Mouse (Mus musculus): Measurements from ENCODE around the gene Zfp61.
A peak's percentile ranks its signal among the peaks of the same experiment; 100 is the strongest.
"Not testable (repeated sequence)": the region's sequence is repeated elsewhere in the genome, so short reads cannot be mapped to it uniquely, and the experiment has no call there.

Gene Zfp61

DNA sequence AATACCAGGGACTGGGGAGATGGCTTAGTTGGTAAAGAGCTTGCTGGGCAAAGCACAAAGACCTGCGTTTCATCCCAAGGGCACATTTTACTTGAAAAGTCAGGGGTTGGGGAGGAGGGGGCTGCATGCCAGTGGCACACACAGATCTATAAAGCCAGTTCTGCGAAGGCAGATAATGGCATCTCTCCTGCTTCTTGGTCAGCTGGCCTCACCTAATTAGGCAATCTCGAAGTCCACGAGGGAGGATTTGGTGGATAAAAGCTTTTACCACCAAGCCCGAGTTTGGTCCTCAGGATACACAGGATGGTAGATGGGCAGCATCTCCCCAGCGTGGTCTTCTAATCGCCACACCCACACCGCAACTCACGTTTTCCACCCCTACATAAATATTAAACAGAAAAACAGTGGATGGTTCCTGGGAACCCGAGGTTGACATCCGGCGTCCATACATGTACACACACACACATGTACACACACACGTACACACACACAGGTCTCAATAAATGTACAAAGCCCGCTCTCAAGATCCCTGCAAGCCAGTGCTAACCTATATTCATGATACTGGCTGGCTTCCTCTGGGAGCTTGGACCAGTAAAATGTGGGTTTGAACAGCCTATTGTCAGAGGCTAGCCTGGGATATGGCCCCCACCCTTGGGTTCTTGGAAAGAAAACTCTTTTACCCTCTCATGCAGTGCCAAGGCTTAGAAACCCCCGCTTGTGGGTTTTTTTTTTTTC, 3.5 kb downstream of the Zfp61 start:
- no peak for DNase-seq (ENCODE audit: low read depth, low spot score)

DNA sequence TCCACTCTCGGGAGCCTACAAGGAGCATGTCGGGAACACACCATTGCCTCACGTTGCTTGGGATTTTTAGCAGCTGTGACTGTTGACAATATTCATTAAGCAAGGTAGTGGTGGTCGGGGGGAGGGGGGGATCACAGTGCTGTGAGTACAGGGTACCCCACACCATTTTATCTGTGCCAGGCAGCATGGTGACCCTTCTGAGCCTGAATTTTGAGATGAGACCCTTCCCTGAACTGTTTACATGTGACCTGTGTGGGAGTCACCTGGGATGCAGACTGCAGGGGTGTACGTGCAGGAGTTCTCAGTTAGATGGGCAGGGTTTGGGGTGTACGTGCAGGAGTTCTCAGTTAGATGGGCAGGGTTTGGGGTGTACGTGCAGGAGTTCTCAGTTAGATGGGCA, 4.6 kb downstream of the Zfp61 start:
- DNase-seq (ENCODE audit: low read depth, low spot score), result no peak

DNA sequence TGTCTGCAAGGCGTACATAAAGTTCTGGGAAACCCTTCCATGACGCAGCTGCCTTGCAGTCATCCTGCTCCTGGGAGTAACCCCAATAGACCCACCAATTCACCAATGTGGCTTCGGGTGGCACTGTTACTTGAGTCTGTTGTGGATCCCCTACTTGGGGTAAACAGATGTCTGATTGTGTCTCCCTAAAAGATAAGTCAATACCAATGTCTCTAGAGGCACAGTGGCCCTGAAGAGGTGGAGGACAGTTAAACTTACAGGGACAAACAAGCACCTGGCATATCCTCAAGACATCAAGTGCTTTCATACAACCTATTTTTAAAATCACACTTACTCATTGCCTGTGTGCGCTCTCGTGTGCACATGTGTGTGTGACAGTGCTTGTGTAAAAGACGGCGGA, 5.7 kb downstream of the Zfp61 start:
- no peak for DNase-seq (ENCODE audit: low read depth, low spot score)

DNA sequence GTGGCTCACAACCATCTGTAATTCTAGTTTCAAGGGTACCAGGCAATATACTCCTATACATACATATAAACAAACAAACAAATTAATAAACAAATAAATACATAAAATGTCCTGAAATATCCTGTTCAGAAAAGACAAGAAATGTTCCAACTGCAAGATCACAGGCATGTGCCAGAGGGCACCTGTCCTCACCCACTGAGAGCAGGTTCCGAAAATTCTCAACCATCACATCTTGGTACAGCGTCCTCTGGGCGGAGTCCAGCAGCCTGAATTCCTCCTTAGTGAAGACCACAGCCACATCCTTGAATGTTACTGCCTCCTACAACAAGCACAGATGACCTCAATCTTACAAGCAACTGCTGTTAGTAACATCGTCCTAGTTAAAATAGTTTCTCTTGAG, 6.3 kb downstream of the Zfp61 start:
- no peak for DNase-seq (ENCODE audit: low read depth, low spot score)

DNA sequence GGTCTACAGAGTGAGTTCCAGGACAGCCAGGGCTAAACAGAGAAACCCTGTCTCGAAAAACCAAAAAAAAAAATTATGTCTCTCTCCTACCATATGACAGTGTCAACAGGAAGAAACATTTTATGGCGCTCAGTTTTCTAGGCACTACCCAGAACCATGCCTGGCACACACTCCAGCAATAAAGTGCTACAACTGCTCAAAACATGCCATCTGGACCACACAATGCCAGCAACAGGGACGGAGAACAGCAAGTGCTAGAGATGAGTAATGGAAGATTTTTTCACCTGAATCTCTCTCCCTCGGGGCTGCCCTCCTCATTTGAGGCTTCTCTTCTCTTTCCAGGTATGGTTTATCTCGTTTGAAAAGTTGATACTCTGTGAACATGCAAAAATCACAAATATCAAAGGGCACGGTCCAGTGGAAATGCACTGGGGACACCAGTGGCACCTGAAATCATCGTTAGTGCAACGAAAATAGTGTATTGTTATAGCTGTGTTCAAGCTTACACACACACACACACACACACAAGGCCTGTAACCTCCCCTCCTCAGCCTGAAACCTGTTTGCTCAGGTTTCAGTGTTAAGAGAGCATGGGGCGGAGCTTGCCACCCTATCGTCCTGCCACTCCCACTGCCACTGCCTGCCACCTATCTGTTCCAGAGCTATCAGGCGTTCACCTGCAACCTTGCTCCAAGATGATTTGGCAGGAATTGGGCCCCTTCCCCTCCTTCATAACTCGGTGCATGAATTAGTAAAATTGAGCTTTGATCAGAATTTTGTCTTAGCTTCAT, 7.8 kb downstream of the Zfp61 start:
- no peak for DNase-seq (ENCODE audit: low read depth, low spot score)

DNA sequence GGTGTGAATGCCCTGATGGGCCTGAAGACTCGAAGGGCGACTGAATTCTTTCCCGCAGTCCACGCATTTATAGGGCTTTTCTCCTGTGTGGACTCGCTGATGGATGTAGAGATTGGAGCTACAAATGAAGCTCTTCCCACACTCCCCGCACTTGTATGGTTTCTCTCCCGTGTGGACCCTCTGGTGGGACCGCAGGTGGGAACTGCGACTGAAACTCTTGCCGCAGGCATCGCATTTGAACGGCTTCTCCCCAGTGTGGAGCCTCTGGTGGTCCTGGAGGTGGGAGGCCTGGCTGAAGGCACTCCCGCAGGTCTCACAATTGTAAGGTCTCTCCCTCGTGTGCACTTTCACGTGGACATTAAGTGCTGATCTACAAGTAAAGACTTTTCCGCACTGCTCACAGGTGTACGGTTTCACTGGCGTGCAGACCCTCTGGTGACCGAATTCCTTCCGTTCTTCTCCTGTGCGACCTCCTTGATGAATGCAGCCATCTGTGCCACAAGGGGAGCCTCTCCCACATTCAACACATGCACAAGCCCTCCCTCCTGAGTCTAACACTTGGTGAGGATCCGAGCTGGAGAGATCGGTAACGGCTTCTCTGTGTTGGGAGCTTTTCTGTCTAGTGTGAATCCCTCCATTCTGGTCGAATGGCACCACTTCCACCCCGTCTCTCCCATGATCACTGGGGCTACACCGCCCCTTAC, 9.5 kb downstream of the Zfp61 start:
- no peak for DNase-seq (ENCODE audit: low read depth, low spot score)

DNA sequence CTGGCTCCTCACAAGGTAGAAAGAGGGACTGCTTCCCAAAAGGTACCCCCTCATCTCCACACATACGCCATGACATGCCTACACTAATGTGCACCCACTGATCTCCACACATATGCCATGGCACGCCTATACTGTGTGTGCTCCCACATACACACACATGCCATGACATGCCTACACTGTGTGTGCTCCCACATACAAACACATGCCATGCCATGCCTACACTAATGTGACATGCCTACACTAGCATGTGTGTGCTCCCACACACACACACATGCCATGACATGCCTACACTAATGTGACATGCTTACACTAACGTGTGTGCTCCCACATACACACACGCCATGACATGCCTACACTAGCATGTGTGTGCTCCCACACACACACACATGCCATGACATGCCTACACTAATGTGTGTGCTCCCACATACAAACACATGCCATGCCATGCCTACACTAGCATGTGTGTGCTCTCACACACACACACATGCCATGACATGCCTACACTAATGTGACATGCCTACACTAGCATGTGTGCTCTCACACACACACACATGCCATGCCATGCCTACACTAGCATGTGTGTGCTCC, 10.8 kb downstream of the Zfp61 start:
- no peak for DNase-seq (ENCODE audit: low read depth, low spot score)

DNA sequence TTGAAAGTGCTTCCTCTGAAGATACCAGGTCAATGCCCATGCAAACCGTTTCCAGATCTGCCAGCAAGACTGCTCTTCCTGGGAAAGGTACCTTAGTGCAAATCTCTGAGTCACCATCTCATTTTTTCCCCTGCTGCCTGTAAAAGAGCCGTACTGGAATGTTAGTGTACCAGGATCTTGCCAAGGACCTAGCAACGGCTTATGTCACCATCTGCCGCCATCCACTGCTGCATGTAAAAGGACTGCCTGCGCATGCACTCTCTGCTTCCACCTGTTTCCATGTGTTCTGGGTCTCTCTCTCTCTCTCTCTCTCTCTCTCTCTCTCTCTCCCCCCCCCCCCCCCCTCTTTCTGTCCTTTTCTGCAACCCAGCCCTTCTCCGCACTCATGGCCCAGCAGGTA, 12.5 kb downstream of the Zfp61 start:
- no peak for DNase-seq (ENCODE audit: low read depth, low spot score)

DNA sequence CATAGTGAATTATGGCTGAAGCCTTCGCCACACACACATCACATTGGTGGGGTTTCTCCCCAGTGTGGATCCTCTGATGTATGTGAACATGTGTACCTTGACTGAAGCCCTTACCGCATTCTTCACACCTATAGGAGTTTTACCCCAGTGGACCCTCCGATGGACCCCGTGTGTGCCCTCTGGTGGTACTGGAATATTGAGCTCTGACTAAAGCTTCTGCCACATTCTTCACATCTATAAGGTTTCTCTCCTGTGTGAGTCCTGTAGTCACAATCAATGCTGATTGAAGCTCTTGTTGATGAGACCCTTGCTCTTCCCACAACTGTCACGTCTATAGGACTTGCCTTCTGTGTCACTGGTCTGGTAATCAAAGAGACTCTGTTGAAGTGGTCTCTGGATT, 13.4 kb downstream of the Zfp61 start:
- no peak for DNase-seq (ENCODE audit: low read depth, low spot score)

DNA sequence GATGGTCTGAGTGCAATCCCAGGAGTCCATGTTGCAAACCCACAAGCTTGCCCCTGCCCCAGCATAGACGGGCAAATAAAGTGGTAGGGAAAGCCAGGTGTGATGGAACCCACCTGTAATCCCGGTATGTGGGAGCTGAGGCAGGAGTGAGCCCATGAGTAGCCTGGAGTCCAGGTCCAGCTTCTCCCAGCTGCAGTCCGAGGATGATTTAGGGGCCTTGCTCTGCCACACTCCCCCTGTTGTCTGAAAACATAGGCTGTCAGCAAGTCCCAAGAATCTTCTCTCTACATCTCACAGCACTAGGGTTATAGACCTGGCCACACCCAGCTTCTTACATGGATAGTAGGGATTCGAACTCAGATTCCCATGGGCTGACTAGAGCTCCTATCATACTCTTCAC, 14.1 kb downstream of the Zfp61 start:
- DNase-seq (ENCODE audit: low read depth, low spot score), result no peak

DNA sequence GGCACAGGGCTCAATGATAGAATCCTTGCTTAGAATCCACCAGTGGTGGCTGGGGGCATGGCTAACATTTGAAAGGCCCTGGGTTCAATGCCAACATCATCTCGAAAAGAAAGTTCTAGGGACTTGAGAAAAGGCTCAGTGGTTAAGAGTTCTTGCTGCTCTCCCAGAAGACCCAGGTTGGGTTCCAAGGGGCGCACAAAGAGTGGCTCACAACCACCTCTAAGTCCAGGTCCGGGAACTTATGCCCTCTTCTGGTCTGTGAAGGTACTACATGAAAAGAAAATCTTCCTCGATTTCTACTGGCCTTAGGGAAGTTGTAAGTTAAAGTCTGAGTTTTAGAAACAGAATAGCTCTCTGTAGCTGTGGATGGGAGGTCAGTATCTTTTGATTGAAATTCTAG, 14.9 kb downstream of the Zfp61 start:
- DNase-seq (ENCODE audit: low read depth, low spot score), result no peak

DNA sequence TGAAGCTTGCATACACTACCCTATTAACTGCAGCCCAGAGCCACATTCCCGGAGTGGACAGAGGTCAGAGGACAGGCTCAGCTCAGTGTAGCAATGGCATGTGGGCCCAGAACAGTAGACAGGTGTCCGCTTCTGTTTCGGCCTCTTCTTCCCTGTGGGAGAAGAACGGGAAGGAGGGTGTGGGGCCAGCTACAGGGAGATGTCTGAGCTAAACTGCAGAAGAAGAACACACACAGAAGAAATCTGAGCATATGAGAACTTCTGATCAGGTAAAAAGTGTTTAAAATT, 20.2 kb downstream of the Zfp61 start:
- no peak for DNase-seq (ENCODE audit: low read depth, low spot score)

DNA sequence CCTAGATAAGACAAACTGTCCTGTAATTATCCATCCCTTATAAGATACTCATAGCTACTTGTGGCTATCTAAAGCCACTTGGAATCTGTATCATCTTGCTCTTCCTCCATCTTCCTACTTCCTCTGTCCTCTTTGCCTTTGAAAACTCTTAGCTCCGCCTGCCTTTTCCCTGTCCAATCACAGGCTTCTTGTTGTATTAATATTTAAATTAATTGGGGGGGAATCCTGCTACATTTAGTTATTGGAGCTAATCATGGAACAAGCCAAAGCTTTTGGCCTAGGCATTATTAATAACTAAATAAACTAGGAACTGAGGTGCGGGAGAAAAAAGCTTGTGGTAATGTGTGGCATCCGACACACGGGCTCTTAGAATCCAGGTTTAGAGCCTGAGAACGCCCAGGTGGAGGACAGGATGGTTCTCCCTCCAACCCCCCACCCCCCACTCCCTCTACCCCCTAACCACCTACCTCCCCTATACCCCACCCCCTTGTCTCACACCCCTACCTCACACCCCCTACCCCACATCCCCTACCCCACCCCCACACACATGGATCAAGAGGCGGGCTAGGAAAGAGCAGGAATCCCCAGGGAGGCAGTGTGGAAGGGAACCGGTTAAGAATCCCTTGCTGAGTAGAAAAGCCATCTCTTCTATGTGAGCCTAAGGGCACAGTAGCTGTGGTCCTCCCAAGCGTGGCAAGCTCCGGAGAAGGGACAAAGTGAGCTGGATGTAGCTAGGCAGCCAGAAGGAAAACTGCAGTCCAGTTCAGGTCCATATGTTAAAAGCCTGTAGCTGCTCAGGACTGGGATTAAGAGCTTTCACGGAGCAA, 20.8 kb downstream of the Zfp61 start:
- DNase-seq (ENCODE audit: low read depth, low spot score), result no peak

DNA sequence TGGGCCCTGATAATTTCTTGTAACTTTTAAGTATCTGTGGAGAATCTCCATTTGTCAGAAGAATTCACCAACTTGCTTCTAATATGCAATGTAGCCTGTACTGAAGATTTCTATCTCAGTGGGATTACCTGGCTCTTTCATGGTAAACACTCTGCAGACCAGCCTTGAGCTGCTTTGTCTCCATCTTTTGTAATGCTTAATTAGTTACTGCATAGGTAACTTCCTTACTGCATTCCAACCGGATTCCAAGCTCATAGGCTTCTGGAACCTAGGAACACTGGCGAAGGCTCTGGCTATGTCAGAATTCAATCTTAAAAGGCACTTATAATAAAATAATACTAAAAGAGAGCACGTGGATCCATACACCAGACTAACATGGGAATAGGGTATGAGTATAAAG, 22.3 kb downstream of the Zfp61 start:
- DNase-seq (ENCODE audit: low read depth, low spot score), result not testable (repeated sequence)

DNA sequence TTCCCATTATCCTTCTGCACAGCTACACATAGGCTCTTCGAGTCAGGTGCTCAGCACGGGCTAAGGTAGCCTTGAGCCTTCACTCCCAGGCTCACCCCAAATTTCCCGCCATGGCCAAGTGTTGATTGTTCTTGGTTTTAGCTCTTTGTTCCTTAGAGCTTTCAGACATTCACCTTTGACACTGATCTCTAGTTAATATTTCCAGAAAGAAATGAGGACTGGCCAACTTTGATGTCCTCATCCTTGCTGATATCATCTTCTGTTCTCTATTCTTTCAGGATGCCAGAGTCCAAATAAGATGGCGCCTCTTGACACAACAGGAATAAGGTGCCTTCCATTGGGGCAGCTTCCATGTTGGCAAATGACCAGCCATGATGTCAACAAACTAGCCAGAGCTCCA, 26.6 kb downstream of the Zfp61 start:
- DNase-seq (ENCODE audit: low read depth, low spot score), result no peak

DNA sequence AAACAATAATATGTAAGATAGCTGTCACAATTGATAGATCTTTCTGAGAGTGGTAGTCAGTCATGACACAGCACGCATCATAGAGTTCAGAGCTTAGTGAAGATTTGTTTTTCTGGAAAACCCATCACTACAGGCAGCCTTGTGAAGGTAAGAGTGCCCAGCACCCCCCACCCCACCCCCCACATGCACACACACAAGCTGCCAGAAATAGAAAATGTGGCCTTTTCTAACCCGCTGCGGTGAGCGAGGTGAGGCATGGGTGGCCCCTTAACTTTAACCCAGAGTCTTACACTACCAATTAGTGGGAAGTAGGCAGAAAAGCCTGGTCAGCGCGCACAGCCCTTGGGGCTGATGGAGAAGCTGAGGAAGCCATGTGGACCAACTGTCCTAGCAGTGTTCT, 29.8 kb downstream of the Zfp61 start:
- no peak for DNase-seq (ENCODE audit: low read depth, low spot score)

DNA sequence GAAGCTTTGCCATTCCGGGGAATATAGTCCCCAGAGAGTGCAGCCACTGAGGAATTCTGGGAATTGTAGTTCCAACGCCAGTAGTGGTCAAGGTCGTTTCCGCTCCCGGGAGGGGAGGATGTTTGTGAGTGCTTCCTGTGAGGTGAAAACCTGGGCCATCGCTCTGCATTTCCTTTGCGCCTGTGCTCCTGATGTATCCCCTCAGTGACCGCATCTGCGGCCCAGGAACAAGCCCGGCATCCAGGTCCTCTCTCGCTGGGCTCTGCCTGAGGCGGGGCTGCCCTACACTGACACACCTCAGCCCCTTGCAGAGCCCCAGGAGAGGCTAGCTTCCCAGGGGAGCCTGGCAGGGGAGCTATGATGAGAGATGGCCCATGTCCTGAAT, 30.8 kb downstream of the Zfp61 start, which contains the start of gene Zfp93:
Gene Zfp93, plus strand, starts transcription at position 133 of the 385 bp plus-strand sequence.
- peak; percentile 76 for DNase-seq (ENCODE audit: low read depth, low spot score)

DNA sequence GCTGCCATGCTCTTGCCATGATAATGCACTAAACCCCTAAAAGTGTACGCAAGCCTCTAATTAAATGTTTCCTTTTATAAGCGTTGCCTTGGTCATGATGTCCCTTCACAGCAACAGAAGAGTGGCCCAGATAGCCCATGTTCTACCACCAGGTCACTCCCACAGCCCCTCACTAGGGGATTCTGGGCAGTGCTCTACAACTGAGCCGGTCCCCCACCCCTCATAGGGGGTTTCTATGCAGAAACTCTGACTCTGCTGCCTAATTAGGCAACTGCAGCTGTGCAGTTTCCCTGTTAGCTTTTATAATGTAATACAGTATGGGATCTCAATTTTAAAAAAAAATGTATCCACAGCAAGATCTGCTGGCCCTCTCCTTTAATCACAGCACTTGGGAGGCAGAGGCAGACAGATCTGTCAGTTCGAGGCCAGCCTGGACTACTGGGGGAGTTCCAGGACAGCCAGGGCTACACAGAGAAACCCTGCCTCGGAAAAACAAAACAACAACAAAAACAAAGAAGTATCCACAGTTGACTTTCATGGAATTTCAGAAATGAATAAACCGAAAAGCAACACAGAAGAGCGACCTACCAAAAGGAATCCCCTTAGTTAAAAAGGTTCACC, 31.3 kb downstream of the Zfp61 start:
- DNase-seq (ENCODE audit: low read depth, low spot score), result no peak

DNA sequence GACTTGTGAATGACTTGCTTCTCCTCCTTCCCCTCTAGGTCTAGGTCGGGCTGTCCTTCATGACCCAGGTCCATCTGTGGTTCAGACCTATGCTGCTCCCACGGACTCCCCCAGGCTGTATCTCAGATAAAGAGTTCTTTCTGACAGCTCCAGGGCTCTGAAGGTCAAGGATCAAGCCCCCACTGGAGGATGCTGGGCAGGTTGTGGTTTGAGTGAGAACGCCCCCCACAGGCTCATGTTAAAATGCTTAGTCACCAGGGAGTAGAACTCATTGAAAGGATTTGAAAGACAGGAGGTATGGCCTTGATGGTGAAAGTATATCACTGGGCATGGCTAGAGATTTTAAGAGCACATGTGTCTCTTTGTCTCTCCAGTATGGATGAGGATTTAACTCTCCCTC, 31.8 kb downstream of the Zfp61 start:
- DNase-seq (ENCODE audit: low read depth, low spot score), result no peak

DNA sequence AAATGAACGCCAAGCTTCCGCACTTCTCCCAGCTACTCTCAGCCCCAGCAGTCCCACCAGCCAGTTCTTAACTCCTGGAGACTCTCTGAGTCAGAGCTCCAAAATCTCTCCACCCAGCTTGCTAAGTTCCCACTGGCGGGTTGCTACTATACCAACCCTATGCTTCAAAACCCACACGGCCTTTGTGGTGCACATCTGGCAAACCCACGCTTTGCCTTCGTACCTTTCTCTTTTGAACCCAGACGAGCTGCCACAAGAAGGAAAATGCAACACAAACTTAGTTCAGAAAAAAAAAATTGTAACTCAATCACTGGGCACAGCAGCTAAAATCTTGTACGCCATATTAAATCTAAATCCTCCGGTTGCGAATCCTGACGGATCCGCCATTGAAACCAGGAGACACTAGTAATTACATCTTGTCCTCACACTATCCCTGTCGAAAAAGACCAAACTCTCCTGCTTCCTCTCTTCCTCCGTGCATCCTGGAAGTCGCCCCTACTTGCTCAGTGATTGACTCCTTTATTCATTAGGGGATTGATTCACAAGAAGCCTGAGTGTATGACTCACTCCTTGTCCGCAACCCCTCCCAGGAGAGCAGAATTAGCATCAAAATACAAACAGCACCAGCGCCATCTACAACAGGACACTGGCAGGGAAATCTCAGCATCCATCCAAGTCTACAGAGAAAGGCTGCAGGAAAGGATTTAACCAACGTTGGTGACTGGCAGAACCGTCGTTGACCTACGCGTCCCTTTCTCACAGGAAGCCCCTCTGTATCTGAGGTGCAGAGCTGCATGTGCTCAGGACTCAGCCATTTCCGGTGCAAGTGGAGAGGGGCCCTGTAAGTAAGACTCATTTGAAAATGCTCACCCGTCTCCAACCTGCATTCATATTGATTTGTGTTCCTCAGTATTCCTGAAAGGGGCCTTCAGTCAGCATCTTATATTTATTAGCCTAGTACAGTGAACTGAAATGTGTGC, 32.6 kb downstream of the Zfp61 start:
- DNase-seq (ENCODE audit: low read depth, low spot score), result no peak

Measured in retina, adult 2 months (tissue).